ENCODE assay signal across 8 mouse cellular contexts in the genomic region with DNA sequence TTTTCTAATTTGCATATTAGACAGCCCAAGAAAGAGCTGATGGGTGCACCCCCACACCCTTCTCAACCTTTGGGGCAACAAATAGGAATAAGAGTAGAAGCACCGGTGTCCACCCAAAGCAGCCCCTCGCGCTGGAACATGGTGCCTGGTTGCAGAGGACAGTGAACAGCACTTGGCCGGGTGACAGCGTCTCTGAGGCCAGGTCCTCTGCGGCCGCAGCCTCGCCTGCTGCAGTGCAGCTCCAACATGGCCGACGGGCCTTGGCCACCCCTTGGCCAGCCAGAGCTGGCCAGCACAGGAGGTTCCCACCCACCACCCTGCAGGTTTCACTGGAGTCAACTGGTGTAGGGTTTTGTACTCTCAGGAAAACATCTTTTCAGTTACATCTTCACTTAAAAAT. TPM values are rescaled to one million over a fixed set of nuclear protein-coding genes. Genes with fewer than 3 reads are reported as not detected.
DNase-seq lines count a peak whose midpoint lies in the region; ATAC-seq and TF ChIP-seq lines count a peak whose summit lies in the region.

No protein-coding gene starts in this region.

- ATAC-seq in kidney, embryonic 14.5 days (ENCODE audit: low FRiP score, low TSS enrichment) = no peak
- ATAC-seq in hindbrain, embryonic 15.5 days (ENCODE audit: low FRiP score, low read depth) = no peak
- no peak for ATAC-seq in frontal cortex, adult (ENCODE audit: low TSS enrichment)

- peak overlapping the region; percentile 38; the same call in 1 of the 2 replicates for H3K27ac ChIP-seq in kidney, embryonic 14.5 days (ENCODE audit: low read depth, low read length)
- H3K27ac ChIP-seq in kidney, adult 2 months (ENCODE audit: insufficient read depth, low read depth, low read length) = no peak overlapping the region
- H3K27ac ChIP-seq in brown adipose tissue, adult 24 weeks (replicated peaks; ENCODE audit: low read depth, low read length) = peak overlapping the region; percentile 69
- peak overlapping the region; percentile 46 for H3K27ac ChIP-seq in hindbrain, embryonic 15.5 days (replicated peaks)
- no peak overlapping the region for H3K27ac ChIP-seq in forebrain, embryonic 10.5 days

- H3K4me3 ChIP-seq in kidney, embryonic 14.5 days (ENCODE audit: low read length) = no peak overlapping the region
- H3K4me3 ChIP-seq in kidney, adult 2 months (ENCODE audit: insufficient read depth, low read depth, low read length) = no peak overlapping the region
- 0 out of 2 replicates have a peak overlapping the region, but pooled peaks have one; percentile 20 for H3K4me3 ChIP-seq in E14TG2a.4 (replicated peaks; ENCODE audit: low read length)
- peak overlapping the region; percentile 52 for H3K4me3 ChIP-seq in brown adipose tissue, adult 24 weeks (ENCODE audit: insufficient read depth, low read depth, low read length)
- no peak overlapping the region for H3K4me3 ChIP-seq in hindbrain, embryonic 15.5 days
- no peak overlapping the region for H3K4me3 ChIP-seq in forebrain, embryonic 10.5 days

- H3K4me2 ChIP-seq in kidney, embryonic 14.5 days (replicated peaks; ENCODE audit: low read depth, low read length) = peak overlapping the region; percentile 9; the same call in 1 of the 2 replicates
- H3K4me2 ChIP-seq in hindbrain, embryonic 15.5 days = peak overlapping the region; percentile 57

- WGBS in kidney, embryonic 14.5 days = 88% methylated on average over 10 of the region's 10 CpGs
- WGBS in kidney, adult 2 months = 46% methylated on average over 10 of the region's 10 CpGs
- 70% methylated on average over 10 of the region's 10 CpGs for WGBS in hindbrain, embryonic 15.5 days
- WGBS in forebrain, embryonic 10.5 days = 86% methylated on average over 10 of the region's 10 CpGs

- H3K9me3 ChIP-seq in kidney, embryonic 14.5 days (ENCODE audit: control insufficient read depth, low read length) = no peaks in the 10 kb centered on the region
- 0 out of 2 replicates have a peak, but pooled peaks cover 4% of the 10 kb centered on the region for H3K9me3 ChIP-seq in E14TG2a.4 (ENCODE audit: low read length)
- H3K9me3 ChIP-seq in hindbrain, embryonic 15.5 days = no peaks in the 10 kb centered on the region
- no peaks in the 10 kb centered on the region for H3K9me3 ChIP-seq in forebrain, embryonic 10.5 days

- peaks cover 48% of the 10 kb centered on the region for H3K4me1 ChIP-seq in kidney, embryonic 14.5 days (ENCODE audit: control insufficient read depth, insufficient read depth, low read length)
- peaks cover 11% of the 10 kb centered on the region for H3K4me1 ChIP-seq in kidney, adult 2 months (ENCODE audit: control insufficient read depth, insufficient read depth, low read length)
- peaks cover 42% of the 10 kb centered on the region for H3K4me1 ChIP-seq in E14TG2a.4 (replicated peaks; ENCODE audit: low read depth, low read length)
- H3K4me1 ChIP-seq in brown adipose tissue, adult 24 weeks (ENCODE audit: control insufficient read depth, insufficient read depth, insufficient read length, low read length) = peaks cover 31% of the 10 kb centered on the region
- H3K4me1 ChIP-seq in hindbrain, embryonic 15.5 days (replicated peaks) = peaks cover 75% of the 10 kb centered on the region
- H3K4me1 ChIP-seq in forebrain, embryonic 10.5 days = peaks cover 61% of the 10 kb centered on the region

- no peaks in the 10 kb centered on the region for H3K27me3 ChIP-seq in kidney, embryonic 14.5 days (ENCODE audit: control insufficient read depth, insufficient read depth, low read length)
- no peaks in the 10 kb centered on the region for H3K27me3 ChIP-seq in kidney, adult 2 months (replicated peaks; ENCODE audit: control insufficient read depth, insufficient read depth, low read length)
- peaks cover under 1% of the 10 kb centered on the region; the same call in 1 of the 2 replicates for H3K27me3 ChIP-seq in E14TG2a.4 (ENCODE audit: insufficient read depth, low read length)
- H3K27me3 ChIP-seq in hindbrain, embryonic 15.5 days = no peaks in the 10 kb centered on the region
- H3K27me3 ChIP-seq in forebrain, embryonic 10.5 days (ENCODE audit: poor library complexity, severe bottlenecking) = no peaks in the 10 kb centered on the region

- H3K36me3 ChIP-seq in kidney, embryonic 14.5 days (ENCODE audit: control insufficient read depth, insufficient read depth, low read length) = peaks cover 18% of the 10 kb centered on the region; the same call in 1 of the 2 replicates
- no peaks in the 10 kb centered on the region for H3K36me3 ChIP-seq in kidney, adult 2 months (ENCODE audit: control insufficient read depth, insufficient read depth, low read length)
- H3K36me3 ChIP-seq in E14TG2a.4 (ENCODE audit: insufficient read depth, low read length) = peaks cover 9% of the 10 kb centered on the region; the same call in 1 of the 2 replicates
- H3K36me3 ChIP-seq in hindbrain, embryonic 15.5 days = no peaks in the 10 kb centered on the region
- peaks cover 49% of the 10 kb centered on the region for H3K36me3 ChIP-seq in forebrain, embryonic 10.5 days (replicated peaks)

- no peak for TF ChIP-seq CTCF in kidney, adult 2 months (conservative IDR thresholded peaks at IDR 0.05; ENCODE audit: insufficient read depth, insufficient read length, low read depth, low read length)
- no peak for TF ChIP-seq CTCF in E14TG2a.4 (conservative IDR thresholded peaks at IDR 0.05; ENCODE audit: low read length)

- H3K9ac ChIP-seq in kidney, embryonic 14.5 days (ENCODE audit: low read depth, low read length) = peak overlapping the region; percentile 24; the same call in 1 of the 2 replicates
- H3K9ac ChIP-seq in hindbrain, embryonic 15.5 days = peak overlapping the region; percentile 14; the same call in 1 of the 2 replicates

- no peak for TF ChIP-seq POLR2A in kidney, adult 2 months (IDR thresholded peaks at IDR 0.05; ENCODE audit: low read depth, low read length)

- DNase-seq in kidney, adult 2 months = no peak
- no peak for DNase-seq in urinary bladder, postnatal 25 days (ENCODE audit: low spot score)
- DNase-seq in forebrain, embryonic 10.5 days (ENCODE audit: extremely low spot score, low spot score) = no peak

RNA-seq across cellular contexts. Expression of gene Gm20721, which starts 12.1 kb away (rescaled TPM):
- 10.1 and 15.0 TPM in 2 replicates for polyA plus RNA-seq in kidney, embryonic 14.5 days (2014; fragmentation: Nextera tagmentation; extraction: Ambion mirVana)
- not detected in 2 replicates for polyA plus RNA-seq in kidney, adult 2 months (2012; rRNA removed)
- 15.6 and 22.2 TPM in 2 replicates for polyA plus RNA-seq in brown adipose tissue, adult 24 weeks (2012; ENCODE audit: insufficient read depth, insufficient read length, missing spikeins)
- polyA plus RNA-seq in hindbrain, embryonic 15.5 days (2015; fragmentation: Nextera tagmentation; extraction: Ambion mirVana) = 11.8 and 13.1 TPM in 2 replicates
- 5.9 and 8.1 TPM in 2 replicates for polyA plus RNA-seq in forebrain, embryonic 10.5 days (2016; fragmentation: Nextera tagmentation; extraction: Ambion mirVana)

RNA-seq across cellular contexts. Expression of gene Gnas, which starts 50.3 kb away (rescaled TPM):
- polyA plus RNA-seq in kidney, embryonic 14.5 days (2014; fragmentation: Nextera tagmentation; extraction: Ambion mirVana) = 1,459 and 1,592 TPM in 2 replicates
- 872 and 1,035 TPM in 2 replicates for polyA plus RNA-seq in kidney, adult 2 months (2012; rRNA removed)
- polyA plus RNA-seq in brown adipose tissue, adult 24 weeks (2012; ENCODE audit: insufficient read depth, insufficient read length, missing spikeins) = 2,899 and 4,504 TPM in 2 replicates
- polyA plus RNA-seq in hindbrain, embryonic 15.5 days (2015; fragmentation: Nextera tagmentation; extraction: Ambion mirVana) = 1,606 and 1,659 TPM in 2 replicates
- polyA plus RNA-seq in forebrain, embryonic 10.5 days (2016; fragmentation: Nextera tagmentation; extraction: Ambion mirVana) = 880 and 928 TPM in 2 replicates

Comparison
In these comparisons a context has a peak if more than half of its experiments do, and no peak if none do; other contexts are left out.
1. H3K27ac ChIP-seq: peak in kidney, embryonic 14.5 days (single experiment), brown adipose tissue, adult 24 weeks (single experiment) and hindbrain, embryonic 15.5 days (single experiment); none in kidney, adult 2 months (single experiment) and forebrain, embryonic 10.5 days (single experiment).
2. H3K4me3 ChIP-seq: peak in E14TG2a.4 (single experiment) and brown adipose tissue, adult 24 weeks (single experiment); none in kidney, embryonic 14.5 days (single experiment), kidney, adult 2 months (single experiment), hindbrain, embryonic 15.5 days (single experiment) and forebrain, embryonic 10.5 days (single experiment).